Mouse (Mus musculus): ENCODE results near the gene Ncr1.

The Ncr1 gene

DNA sequence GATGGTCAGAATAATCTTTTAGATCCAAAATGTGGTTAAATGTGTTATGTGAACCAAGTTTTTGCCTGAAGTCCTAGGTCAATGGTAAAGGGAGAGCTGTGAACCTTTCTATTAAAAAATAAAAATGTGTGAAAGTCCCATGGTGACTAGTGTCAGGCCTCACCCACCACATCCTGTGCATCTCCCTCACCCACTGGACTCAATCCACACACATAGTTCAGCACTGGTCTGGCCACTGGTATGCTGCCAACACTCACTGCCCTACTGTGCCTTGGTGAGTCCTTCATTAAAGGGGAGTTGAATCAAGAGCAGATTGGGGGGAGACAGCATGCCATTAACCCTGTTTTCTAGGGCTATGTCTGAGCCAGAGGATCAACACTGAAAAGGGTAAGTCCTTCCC, at the start of gene Ncr1:
TSS of gene Ncr1 (plus strand) at position 216 of the 400 bp plus-strand sequence.
- in situ Hi-C loops (cut with MboI, MseI) = no loop called here

GRCm38 (mm10) chr7:4292638-4293037, 44.9 kb upstream of the Ncr1 start:
- in situ Hi-C loops (cut with MboI, MseI) = loop anchor here in 1 of 2 experiments (10.0 kb wide), 1 partner anchor 232 kb away; the partner anchor contains the start of gene Tnni3

DNA sequence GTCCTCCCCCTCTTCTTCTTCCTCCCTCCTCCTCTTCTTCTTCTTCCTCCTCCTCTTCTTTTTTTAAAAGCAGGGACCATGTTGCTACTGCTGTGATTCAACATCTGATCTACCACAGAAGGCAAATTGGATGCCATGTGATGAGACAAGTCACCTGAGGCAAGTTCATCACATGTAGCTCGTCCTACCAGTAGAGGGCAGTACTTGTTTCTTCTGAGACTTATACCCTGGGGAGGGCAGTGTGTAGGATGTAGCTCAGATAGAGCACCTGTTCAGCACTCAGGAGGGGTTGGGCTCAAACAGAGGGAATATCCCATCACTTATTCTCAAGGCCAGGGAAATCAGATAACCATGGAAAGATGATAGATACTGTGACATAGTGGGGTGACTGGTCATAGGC, 40.3 kb upstream of the Ncr1 start:
- in situ Hi-C loops (cut with MboI, MseI) = loop anchor here in 1 of 2 experiments (10.0 kb wide), 1 partner anchor 228 kb away; the partner anchor contains the start of gene Tnni3

- in situ Hi-C loops (cut with MboI, MseI) = no loop called here
Measured at GRCm38 (mm10) chr7:4300166-4300565, 37.4 kb upstream of the Ncr1 start.

GRCm38 (mm10) chr7:4303457-4303856, 34.1 kb upstream of the Ncr1 start:
- in situ Hi-C loops (cut with MboI, MseI) = no loop called here

GRCm38 (mm10) chr7:4313109-4313508, 24.4 kb upstream of the Ncr1 start:
- in situ Hi-C loops (cut with MboI, MseI) = loop anchor here in 1 of 2 experiments (10.0 kb wide), 1 partner anchor 58 kb away; no protein-coding TSS in a partner anchor

DNA sequence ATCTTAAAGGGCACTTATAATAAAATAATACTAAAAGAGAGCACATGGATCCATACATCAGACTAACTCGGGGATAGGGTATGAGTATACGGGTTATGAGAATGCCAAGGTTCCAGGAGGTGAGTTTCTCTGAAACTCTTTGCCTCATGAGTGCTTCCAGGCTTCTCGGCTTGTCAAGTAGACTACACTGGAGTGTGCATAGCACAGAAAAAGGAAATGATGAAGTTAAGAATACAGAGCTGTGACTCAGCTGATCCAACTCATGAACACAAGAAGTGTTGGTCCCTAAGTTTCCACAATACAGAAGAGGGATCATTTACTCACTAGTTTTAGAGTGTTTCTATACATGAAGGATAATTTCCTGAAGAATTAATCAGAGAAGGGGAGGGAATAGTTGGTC, 24.0 kb upstream of the Ncr1 start:
- in situ Hi-C loops (cut with MboI, MseI) = loop anchor here in 1 of 2 experiments (10.0 kb wide), 1 partner anchor 59 kb away; no protein-coding TSS in a partner anchor

DNA sequence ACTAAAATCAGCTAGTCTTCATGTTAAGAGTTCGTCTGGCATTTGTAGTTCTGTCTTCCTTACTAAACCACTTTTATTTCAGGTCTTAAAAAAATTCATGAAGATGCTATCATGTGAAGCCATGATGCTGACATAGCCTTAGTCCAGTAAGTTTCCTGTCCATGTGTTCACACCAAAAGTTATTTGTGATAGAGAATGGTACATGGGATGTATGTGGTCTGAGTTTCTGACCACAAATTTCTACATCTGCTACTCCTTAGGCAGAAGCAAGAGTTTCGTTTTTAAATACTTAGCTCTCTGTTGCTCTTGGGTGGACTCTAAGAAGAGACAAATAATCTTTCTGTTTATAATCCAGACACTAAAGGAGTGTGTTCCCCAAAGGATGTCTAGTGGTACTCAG, 14.2 kb upstream of the Ncr1 start:
- in situ Hi-C loops (cut with MboI, MseI) = no loop called here

DNA sequence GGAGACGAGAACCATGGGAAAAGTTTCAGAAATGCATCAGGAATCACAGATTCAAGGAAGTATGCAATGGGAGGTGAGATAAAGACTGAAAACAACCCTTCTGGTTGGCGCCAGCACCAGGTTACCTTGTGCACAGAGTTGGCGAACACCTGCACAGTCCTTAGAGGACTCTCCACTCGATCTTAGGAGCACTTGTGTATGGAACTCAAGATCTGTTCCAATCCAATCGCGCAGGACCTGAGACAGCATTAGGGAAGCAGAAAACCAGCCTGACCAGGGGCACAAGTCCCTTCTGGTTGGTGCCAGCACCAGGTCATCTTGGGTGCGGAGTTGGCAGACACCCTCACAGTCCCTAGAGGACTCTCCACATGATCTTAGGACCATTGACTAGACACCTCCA, 36.0 kb downstream of the Ncr1 start:
- in situ Hi-C loops (cut with MboI, MseI) = loop anchor here in 1 of 2 experiments (25.0 kb wide), 1 partner anchor 914 kb away; no protein-coding TSS in a partner anchor
